Mouse (Mus musculus) liver, embryonic 13.5 days (tissue): ENCODE results near the gene Rabep1. TPM values are rescaled to one million over a fixed set of nuclear protein-coding genes. Genes with fewer than 3 reads are reported as not detected.

Source experiments
- ATAC-seq: fragments of 200-750 bp; cut with Nextera tagmentation; 2 replicates; pipeline ENCODE4 v1.8.0; 2017; ENCODE audit warnings: low read depth, mild to moderate bottlenecking, moderate number of reproducible peaks, moderate library complexity
- DNase-seq: peaks from one replicate; pipeline ENCODE4 v3.0.0; 2022
- H3K27ac ChIP-seq: fragments of 300-500 bp; sonication (generic); 2 replicates; pipeline ENCODE4 v1.5.1; 2015; ENCODE audit warnings: moderate library complexity, mild to moderate bottlenecking, inconsistent platforms
- H3K27me3 ChIP-seq: fragments of 300-500 bp; sonication (generic); 2 replicates; pipeline ENCODE4 v1.6.1; 2015; ENCODE audit warnings: mild to moderate bottlenecking, inconsistent platforms
- H3K36me3 ChIP-seq: fragments of 300-500 bp; sonication (generic); 2 replicates; pipeline ENCODE4 v1.6.1; 2015; ENCODE audit warnings: mild to moderate bottlenecking, inconsistent platforms
- H3K4me1 ChIP-seq: fragments of 300-500 bp; sonication (generic); replicated peaks from 2 replicates; pipeline ENCODE4 v1.6.1; 2015; ENCODE audit warnings: inconsistent platforms
- H3K4me2 ChIP-seq: fragments of 300-500 bp; sonication (generic); 2 replicates; pipeline ENCODE4 v1.6.1; 2015; ENCODE audit warnings: inconsistent platforms, mild to moderate bottlenecking, moderate library complexity
- H3K4me3 ChIP-seq: fragments of 300-500 bp; sonication (generic); replicated peaks from 2 replicates; pipeline ENCODE4 v1.5.1; 2015; ENCODE audit warnings: mild to moderate bottlenecking, inconsistent platforms
- H3K9ac ChIP-seq: fragments of 300-500 bp; sonication (generic); 2 replicates; pipeline ENCODE4 v1.6.1; 2015; ENCODE audit warnings: mild to moderate bottlenecking, inconsistent platforms
- H3K9me3 ChIP-seq: fragments of 300-500 bp; sonication (generic); replicated peaks from 2 replicates; pipeline ENCODE4 v1.6.1; 2016; ENCODE audit warnings: inconsistent platforms
- WGBS: fragments of 180-500 bp; shearing (Covaris S2); methylation state at CpG from one replicate; pipeline ENCODE4 v1.1.7; 2015; ENCODE audit not compliant: insufficient replicate concordance; 5-methylcytosine and 5-hydroxymethylcytosine counted together
- polyA plus RNA-seq: library from polyadenylated mRNA; unstranded; fragments of >200 nt; fragmentation: Nextera tagmentation; extraction: Ambion mirVana; gene quantifications from 2 replicates; pipeline ENCODE4 v1.2.1, GENCODE M21; 2015

Rabep1 gene
- polyA plus RNA-seq, 1 experiment from 2014 or later: 17.6 TPM

DNA sequence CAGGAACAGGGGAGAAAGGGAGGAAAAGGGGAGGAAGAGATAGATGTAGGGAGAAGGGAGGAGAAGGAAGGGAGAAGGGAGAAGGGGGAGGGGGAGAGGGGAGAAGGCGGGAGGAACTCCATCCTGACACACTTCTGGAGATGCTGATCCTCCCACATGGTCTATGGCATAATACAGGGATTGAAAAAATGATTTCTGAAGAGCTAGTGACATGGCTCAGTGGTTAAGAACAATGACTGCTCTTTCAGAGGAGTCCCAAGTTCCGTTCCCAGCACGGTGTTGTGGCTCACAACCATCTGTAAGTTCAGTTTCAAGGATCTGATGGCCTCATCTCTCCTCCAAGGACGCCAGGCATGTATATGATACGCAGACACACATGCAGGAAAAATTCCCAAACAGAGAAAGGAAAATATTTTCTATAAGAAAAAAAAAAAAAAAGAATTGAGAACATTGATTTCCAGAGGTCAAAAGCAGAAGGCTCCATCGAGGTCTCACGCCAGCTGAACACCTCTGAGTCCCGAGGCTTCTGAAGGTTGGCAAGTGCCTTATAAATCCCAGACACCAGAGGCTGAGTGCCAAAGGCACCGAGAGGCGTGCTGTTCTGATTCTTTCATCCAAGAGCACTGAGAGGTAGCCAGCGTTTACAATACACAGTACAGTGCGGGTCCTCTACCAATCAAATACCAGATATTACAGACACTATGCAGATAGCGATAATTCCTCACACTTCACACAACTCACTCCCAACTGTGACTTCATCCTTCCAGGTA, 32.9 kb upstream of the Rabep1 start:
- no peak for DNase-seq
- 65% methylated on average over 13 of the region's 13 CpGs for WGBS
- Histone ChIP-seq H3K27ac (no peak overlapping the region), H3K4me3 (no peak overlapping the region), H3K9me3 (no peaks in the 10 kb centered on the region), H3K27me3 (no peaks in the 10 kb centered on the region), H3K4me2 (no peak overlapping the region), H3K9ac (no peak overlapping the region), H3K36me3 (no peaks in the 10 kb centered on the region), H3K4me1 (no peaks in the 10 kb centered on the region)
- no peak for ATAC-seq

DNA sequence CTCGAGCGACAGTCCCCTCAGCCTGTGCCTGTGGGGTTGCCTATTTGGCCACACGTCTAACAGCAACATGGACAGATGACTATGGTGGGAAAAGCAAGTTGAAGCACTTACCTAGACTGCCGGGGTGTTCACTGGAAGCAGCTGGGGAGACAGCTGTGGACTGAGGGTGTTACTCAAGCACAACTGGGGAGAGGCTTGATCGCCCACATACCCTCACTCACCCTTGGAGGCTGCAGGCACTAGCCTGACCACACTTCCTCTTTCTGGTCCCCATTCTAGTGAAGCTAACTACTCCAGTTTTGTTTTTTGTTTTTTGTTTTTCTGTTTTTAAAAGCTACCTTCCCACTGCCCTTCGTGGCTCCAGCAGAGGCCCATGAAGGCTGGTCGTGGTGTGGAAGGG, 32.2 kb upstream of the Rabep1 start, which contains the start of gene Scimp:
Gene Scimp (minus strand): TSS at position 222 of the 400 bp plus-strand sequence.
- no peaks in the 10 kb centered on the region for H3K4me1 ChIP-seq
- H3K27me3 ChIP-seq: no peaks in the 10 kb centered on the region
- no peak for DNase-seq
- 36% methylated on average over 7 of the region's 7 CpGs for WGBS
- ATAC-seq: no peak
- no peaks in the 10 kb centered on the region for H3K36me3 ChIP-seq
- H3K4me2 ChIP-seq: no peak within 1 kb of the TSS
- no peak within 1 kb of the TSS for H3K9ac ChIP-seq
- H3K9me3 ChIP-seq: no peaks in the 10 kb centered on the region
- H3K27ac ChIP-seq: no peak within 1 kb of the TSS
- H3K4me3 ChIP-seq: no peak within 1 kb of the TSS

- Histone ChIP-seq H3K36me3 (no peaks in the 10 kb centered on the region), H3K4me2 (no peak overlapping the region), H3K4me1 (no peaks in the 10 kb centered on the region), H3K9ac (no peak overlapping the region), H3K4me3 (no peak overlapping the region), H3K9me3 (no peaks in the 10 kb centered on the region), H3K27me3 (no peaks in the 10 kb centered on the region), H3K27ac (no peak overlapping the region)
- ATAC-seq (no peak), DNase-seq (no peak)
- 67% methylated on average over 8 of the region's 8 CpGs for WGBS
These were observed 29.5 kb upstream of the Rabep1 start for GRCm38 (mm10) chr11:70815071-70815470.

GRCm38 (mm10) chr11:70815498-70816078, 29.0 kb upstream of the Rabep1 start:
- Histone ChIP-seq H3K4me3 (no peak overlapping the region), H3K9me3 (no peaks in the 10 kb centered on the region), H3K9ac (no peak overlapping the region), H3K4me1 (no peaks in the 10 kb centered on the region), H3K4me2 (no peak overlapping the region), H3K27ac (no peak overlapping the region), H3K27me3 (no peaks in the 10 kb centered on the region), H3K36me3 (no peaks in the 10 kb centered on the region)
- ATAC-seq (no peak), DNase-seq (peak; percentile 45)
- 21% methylated on average over 6 of the region's 6 CpGs for WGBS

GRCm38 (mm10) chr11:70816770-70817169, 27.8 kb upstream of the Rabep1 start:
- no peaks in the 10 kb centered on the region for H3K9me3 ChIP-seq
- no peak for DNase-seq
- no peak overlapping the region for H3K4me3 ChIP-seq
- no peak overlapping the region for H3K4me2 ChIP-seq
- 42% methylated on average over 4 of the region's 4 CpGs for WGBS
- H3K27ac ChIP-seq: no peak overlapping the region
- H3K4me1 ChIP-seq: no peaks in the 10 kb centered on the region; the same call in 1 of the 2 replicates
- H3K27me3 ChIP-seq: no peaks in the 10 kb centered on the region
- no peak for ATAC-seq
- no peaks in the 10 kb centered on the region for H3K36me3 ChIP-seq
- no peak overlapping the region for H3K9ac ChIP-seq

GRCm38 (mm10) chr11:70820120-70820519, 24.5 kb upstream of the Rabep1 start:
- Histone ChIP-seq H3K4me2 (no peak overlapping the region), H3K9ac (no peak overlapping the region), H3K4me3 (no peak overlapping the region), H3K27ac (no peak overlapping the region), H3K9me3 (no peaks in the 10 kb centered on the region), H3K27me3 (no peaks in the 10 kb centered on the region), H3K36me3 (no peaks in the 10 kb centered on the region), H3K4me1 (peaks cover 10% of the 10 kb centered on the region; the same call in 1 of the 2 replicates)
- no peak for DNase-seq
- ATAC-seq: no peak
- 63% methylated on average over 8 of the region's 8 CpGs for WGBS

DNA sequence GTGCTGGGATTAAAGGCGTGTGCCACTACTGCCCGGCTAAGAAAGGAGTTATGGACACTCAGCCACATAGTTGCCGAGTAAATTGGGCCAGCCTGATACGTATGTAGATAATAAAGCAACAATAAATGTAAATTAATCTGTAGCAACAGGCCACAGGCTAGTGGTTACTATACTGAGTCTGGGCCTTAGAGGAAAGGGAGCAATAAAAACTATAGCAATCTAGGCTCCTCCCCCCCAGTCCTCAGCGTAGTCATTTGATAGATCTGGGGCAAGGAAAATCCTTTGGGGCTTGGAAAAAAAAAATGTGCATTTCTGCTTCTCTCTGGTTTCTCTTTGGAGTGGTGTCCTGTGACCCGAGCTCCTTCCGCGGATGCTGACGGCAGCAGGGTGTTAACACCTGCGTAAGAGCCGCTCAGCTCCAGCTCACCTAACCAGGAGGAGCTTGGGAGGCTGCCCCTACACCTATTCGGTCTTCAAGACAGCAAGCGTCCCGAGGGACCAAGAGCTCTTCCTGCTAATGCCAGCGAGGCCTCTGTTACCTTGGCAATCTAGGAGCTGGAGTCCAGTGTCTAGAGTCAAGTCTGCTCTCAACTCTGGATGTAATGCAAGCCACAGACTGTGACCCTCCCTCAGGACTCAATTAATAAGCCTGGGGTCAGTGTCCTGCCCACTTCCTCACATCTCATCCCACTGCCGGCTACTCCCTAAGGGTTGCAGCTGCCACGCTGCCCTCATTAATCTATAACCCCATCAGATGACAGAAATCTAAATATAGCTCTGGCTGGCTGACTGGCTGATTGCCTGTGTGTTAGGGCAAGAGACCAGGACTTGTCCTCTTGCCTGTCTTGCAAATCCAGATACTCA, 22.6 kb upstream of the Rabep1 start:
- H3K9me3 ChIP-seq: no peaks in the 10 kb centered on the region
- H3K4me2 ChIP-seq: 0 out of 2 replicates have a peak overlapping the region, but pooled peaks have one; percentile 12
- H3K4me3 ChIP-seq: no peak overlapping the region
- no peak overlapping the region for H3K9ac ChIP-seq
- ATAC-seq (peak; percentile 34; the same call in 1 of the 2 replicates), DNase-seq (no peak)
- H3K4me1 ChIP-seq: peaks cover 10% of the 10 kb centered on the region; the same call in 1 of the 2 replicates
- H3K27me3 ChIP-seq: no peaks in the 10 kb centered on the region
- H3K36me3 ChIP-seq: no peaks in the 10 kb centered on the region
- no peak overlapping the region for H3K27ac ChIP-seq
- WGBS: 46% methylated on average over 17 of the region's 17 CpGs

- H3K4me2 ChIP-seq: no peak overlapping the region
- ATAC-seq (no peak), DNase-seq (no peak)
- no peaks in the 10 kb centered on the region for H3K36me3 ChIP-seq
- H3K27me3 ChIP-seq: no peaks in the 10 kb centered on the region
- no peak overlapping the region for H3K9ac ChIP-seq
- H3K4me3 ChIP-seq: no peak overlapping the region
- peaks cover 10% of the 10 kb centered on the region; the same call in 1 of the 2 replicates for H3K4me1 ChIP-seq
- H3K27ac ChIP-seq: no peak overlapping the region
- 52% methylated on average over 2 of the region's 2 CpGs for WGBS
- H3K9me3 ChIP-seq: no peaks in the 10 kb centered on the region
These were observed 18.4 kb upstream of the Rabep1 start for GRCm38 (mm10) chr11:70826207-70826606.

GRCm38 (mm10) chr11:70828975-70829615, 15.5 kb upstream of the Rabep1 start:
- H3K4me2 ChIP-seq: no peak overlapping the region
- ATAC-seq: no peak
- no peak overlapping the region for H3K4me3 ChIP-seq
- 53% methylated on average over 11 of the region's 11 CpGs for WGBS
- no peaks in the 10 kb centered on the region for H3K4me1 ChIP-seq
- H3K36me3 ChIP-seq: no peaks in the 10 kb centered on the region
- no peaks in the 10 kb centered on the region; the same call in 1 of the 2 replicates for H3K9me3 ChIP-seq
- H3K27me3 ChIP-seq: no peaks in the 10 kb centered on the region
- no peak overlapping the region for H3K9ac ChIP-seq
- no peak overlapping the region for H3K27ac ChIP-seq
- DNase-seq: no peak

DNA sequence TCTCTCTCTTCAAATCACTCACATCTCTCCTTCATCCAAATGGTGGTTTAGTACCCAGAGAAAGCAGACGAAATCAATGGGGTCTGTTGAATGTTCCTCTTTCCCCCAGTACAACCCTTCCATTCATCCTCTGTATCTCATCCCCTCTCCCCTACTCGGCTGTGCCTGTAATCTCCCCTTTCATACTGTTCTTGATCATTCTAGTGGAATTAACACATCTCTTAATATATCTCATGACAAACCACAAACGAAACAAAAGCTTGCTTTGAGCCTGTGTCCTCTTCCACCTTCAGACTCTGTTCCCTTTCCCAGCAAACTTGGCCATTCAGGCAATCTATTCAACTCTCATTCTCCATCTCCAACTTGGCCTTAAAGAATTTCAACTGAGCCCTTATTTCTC, 13.4 kb upstream of the Rabep1 start:
- no peak overlapping the region for H3K27ac ChIP-seq
- no peak for DNase-seq
- ATAC-seq: no peak
- no peaks in the 10 kb centered on the region; the same call in 1 of the 2 replicates for H3K9me3 ChIP-seq
- H3K4me3 ChIP-seq: no peak overlapping the region
- H3K27me3 ChIP-seq: no peaks in the 10 kb centered on the region
- H3K4me2 ChIP-seq: no peak overlapping the region
- peaks cover 4% of the 10 kb centered on the region; the same call in 1 of the 2 replicates for H3K4me1 ChIP-seq
- H3K9ac ChIP-seq: no peak overlapping the region
- WGBS: 40% methylated on average over 3 of the region's 3 CpGs
- no peaks in the 10 kb centered on the region for H3K36me3 ChIP-seq

GRCm38 (mm10) chr11:70833408-70833807, 11.2 kb upstream of the Rabep1 start:
- no peak for ATAC-seq
- H3K4me2 ChIP-seq: no peak overlapping the region
- no peak overlapping the region for H3K27ac ChIP-seq
- no peaks in the 10 kb centered on the region; the same call in 1 of the 2 replicates for H3K9me3 ChIP-seq
- no peaks in the 10 kb centered on the region for H3K36me3 ChIP-seq
- H3K27me3 ChIP-seq: no peaks in the 10 kb centered on the region
- H3K4me1 ChIP-seq: peaks cover 4% of the 10 kb centered on the region
- H3K4me3 ChIP-seq: no peak overlapping the region
- DNase-seq: no peak
- no peak overlapping the region for H3K9ac ChIP-seq
